Mouse (Mus musculus) ES-CJ7 (cell line): ENCODE data around the gene Actr1a.

Experiments used
- DNase-seq: peaks from one replicate; pipeline ENCODE4 v3.0.0; 2011; ENCODE audit warnings: low read depth, low spot score

Actr1a gene

DNA sequence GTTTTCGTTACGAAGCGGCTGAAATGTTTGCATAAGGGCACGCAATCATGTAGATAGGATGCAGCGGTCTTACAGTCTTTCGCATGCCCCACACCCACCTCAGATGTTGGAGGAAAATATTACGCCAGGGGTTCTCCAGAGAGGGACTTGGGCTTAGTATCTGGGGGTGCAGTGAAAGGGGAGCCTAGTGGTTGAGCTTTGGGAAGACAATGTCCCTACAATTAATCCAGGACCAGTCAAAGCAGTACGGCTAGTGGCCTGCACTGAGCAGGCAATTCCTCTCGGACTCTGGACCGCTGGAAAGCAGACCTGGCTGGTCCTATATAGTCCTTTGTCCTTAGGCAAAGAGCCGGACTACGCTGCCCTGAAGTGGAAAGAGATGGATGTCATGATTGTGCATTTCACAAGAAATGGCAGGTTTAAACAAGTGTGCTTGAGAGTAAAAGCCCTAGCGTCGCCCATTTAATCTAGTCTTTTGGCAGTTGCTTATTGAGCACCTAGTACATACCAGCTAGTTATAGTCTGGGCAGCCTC is 68.0 kb downstream of the Actr1a start:
- no peak for DNase-seq
